Mouse (Mus musculus): ENCODE results near the gene Plgrkt. TPM values are rescaled to one million over a fixed set of nuclear protein-coding genes. Genes with fewer than 3 reads are reported as not detected.
A peak's percentile ranks its signal among the peaks of the same experiment; 100 is the strongest.

Plgrkt gene
- polyA plus RNA-seq, 1 experiment from 2014 or later, result 74.6 TPM

DNA sequence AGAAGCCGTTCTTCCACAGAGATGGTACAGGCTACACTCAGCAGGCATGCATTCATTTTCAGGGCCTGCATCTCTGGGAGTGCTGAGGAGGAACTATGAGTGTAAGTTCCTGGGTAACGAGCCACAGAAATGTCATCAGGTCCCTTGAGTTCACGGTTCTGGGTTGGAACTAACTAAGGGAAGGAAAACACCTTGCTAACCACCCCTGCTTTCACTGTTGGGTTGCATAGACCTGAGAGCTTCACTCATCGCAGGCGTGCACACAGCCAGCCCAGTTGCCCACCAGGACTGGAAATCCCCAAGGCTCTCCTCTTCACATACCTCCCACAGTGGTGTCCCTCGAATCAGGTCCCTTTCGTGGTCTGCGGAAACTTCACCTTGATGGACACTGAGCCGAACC lies 7.8 kb upstream of the Plgrkt start:
- WGBS, result 95% methylated on average over 9 of the region's 9 CpGs
- Histone ChIP-seq H3K9me3 (no peaks in the 10 kb centered on the region), H3K27me3 (no peaks in the 10 kb centered on the region), H3K4me2 (no peak overlapping the region), H3K36me3 (no peaks in the 10 kb centered on the region), H3K9ac (no peak overlapping the region), H3K4me3 (no peak overlapping the region), H3K27ac (replicated peaks) (no peak overlapping the region), H3K4me1 (replicated peaks) (no peaks in the 10 kb centered on the region)
- no peak for ATAC-seq (ENCODE audit: low FRiP score, low read depth)

DNA sequence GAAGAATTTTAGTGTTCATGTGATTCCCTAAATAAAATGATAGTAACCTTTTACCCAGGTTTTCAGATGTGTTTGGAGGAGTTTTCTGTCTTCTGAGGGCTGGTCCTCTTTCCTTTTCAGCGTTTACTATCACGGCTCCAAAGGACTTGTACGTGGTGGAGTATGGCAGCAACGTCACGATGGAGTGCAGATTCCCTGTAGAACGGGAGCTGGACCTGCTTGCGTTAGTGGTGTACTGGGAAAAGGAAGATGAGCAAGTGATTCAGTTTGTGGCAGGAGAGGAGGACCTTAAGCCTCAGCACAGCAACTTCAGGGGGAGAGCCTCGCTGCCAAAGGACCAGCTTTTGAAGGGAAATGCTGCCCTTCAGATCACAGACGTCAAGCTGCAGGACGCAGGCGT lies 6.2 kb upstream of the Plgrkt start:
- H3K27me3 ChIP-seq, result no peaks in the 10 kb centered on the region
- no peaks in the 10 kb centered on the region for H3K4me1 ChIP-seq (replicated peaks)
- no peak overlapping the region for H3K9ac ChIP-seq
- H3K36me3 ChIP-seq, result no peaks in the 10 kb centered on the region
- H3K4me2 ChIP-seq, result peak overlapping the region; percentile 44
- ATAC-seq (ENCODE audit: low FRiP score, low read depth), result no peak
- H3K9me3 ChIP-seq, result no peaks in the 10 kb centered on the region
- 35% methylated on average over 11 of the region's 11 CpGs for WGBS
- no peak overlapping the region for H3K27ac ChIP-seq (replicated peaks)
- H3K4me3 ChIP-seq, result peak overlapping the region; percentile 18

DNA sequence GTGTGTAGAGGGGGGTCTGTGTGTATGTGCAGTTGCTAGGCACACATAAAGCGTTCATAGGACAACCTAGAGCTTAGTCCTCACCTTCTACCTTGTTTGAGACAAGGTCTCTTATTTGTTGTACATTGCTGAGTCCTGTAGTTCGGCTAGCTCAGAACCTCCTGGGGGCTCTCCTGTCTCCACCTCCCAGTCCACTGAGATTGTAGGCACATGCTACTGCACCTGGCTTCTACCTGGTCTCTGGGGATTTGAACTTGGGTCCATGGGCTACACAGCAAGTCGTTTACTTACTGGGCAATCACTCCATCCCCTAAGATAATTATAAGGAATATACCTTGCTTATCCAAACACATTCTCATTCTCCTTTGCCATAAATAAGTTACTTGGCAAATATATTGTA lies 5.4 kb upstream of the Plgrkt start:
- Histone ChIP-seq H3K9ac (no peak overlapping the region), H3K36me3 (no peaks in the 10 kb centered on the region), H3K4me2 (no peak overlapping the region), H3K4me1 (replicated peaks) (0 out of 2 replicates have a peak, but pooled peaks cover under 1% of the 10 kb centered on the region), H3K4me3 (no peak overlapping the region), H3K27ac (replicated peaks) (no peak overlapping the region), H3K9me3 (no peaks in the 10 kb centered on the region), H3K27me3 (no peaks in the 10 kb centered on the region)
- no peak for ATAC-seq (ENCODE audit: low FRiP score, low read depth)
- 89% methylated on average over 3 of the region's 3 CpGs for WGBS

DNA sequence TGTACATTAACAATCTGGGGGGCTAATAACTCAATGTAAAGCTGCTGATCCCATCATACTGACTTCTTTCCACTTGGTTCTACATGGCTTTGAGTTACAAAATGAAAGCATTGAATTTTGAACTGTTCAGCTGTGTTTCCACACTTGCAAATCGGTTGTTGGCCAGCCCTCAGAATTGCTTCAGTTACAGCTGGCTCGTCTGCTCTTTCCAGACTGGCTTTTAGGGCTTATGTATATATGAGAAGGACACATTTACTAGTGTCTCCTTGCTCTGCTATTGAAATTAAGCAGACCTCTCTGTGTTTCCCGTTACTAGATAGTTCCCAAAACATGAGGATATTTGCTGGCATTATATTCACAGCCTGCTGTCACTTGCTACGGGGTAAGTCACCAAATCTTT lies 4.9 kb upstream of the Plgrkt start:
- no peak overlapping the region for H3K4me2 ChIP-seq
- H3K9ac ChIP-seq, result no peak overlapping the region
- no peak overlapping the region for H3K27ac ChIP-seq (replicated peaks)
- WGBS, result 78% methylated on average over 4 of the region's 4 CpGs
- no peaks in the 10 kb centered on the region for H3K27me3 ChIP-seq
- no peak overlapping the region for H3K4me3 ChIP-seq
- H3K4me1 ChIP-seq (replicated peaks), result 0 out of 2 replicates have a peak, but pooled peaks cover 5% of the 10 kb centered on the region
- ATAC-seq (ENCODE audit: low FRiP score, low read depth), result no peak
- no peaks in the 10 kb centered on the region for H3K36me3 ChIP-seq
- H3K9me3 ChIP-seq, result no peaks in the 10 kb centered on the region

DNA sequence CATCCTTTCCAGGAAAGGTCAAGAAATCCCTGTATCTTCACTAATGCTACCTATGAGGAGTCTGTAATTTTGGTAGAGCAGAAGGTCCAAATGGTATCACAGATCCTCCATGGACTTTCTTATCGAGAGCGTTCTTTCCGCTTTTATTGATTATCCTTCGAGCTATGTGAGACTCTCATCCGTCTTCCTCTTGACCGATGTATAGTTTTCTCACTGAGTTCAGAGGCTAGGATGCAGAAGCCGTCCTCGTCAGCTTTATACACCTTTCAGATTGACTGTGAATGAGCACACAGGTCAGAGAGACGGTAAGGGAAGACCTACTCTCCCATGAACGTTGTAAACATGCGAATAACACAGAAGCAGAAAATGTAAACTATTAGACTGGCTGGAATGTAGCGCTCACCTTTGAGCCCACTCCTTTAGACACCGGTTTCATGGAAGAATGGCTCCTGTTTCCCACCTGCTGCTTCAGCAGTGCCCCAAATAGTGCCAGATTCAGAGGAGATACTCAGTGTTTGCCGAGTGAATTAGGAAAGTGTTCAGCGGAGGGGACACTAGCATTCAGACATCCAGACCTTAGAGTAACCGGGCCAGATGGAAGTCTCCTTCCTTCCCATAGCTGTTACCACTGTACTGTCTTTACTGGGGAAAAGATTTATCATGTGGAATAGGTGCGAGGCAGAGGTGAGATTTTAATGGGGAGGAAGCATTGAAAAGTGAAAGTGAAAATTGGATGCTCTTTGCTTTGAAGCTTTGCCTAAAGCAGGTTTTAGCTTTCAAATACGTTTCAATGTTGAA lies 4.3 kb upstream of the Plgrkt start:
- Histone ChIP-seq H3K36me3 (no peaks in the 10 kb centered on the region), H3K27me3 (no peaks in the 10 kb centered on the region), H3K4me2 (no peak overlapping the region), H3K9ac (no peak overlapping the region), H3K4me1 (replicated peaks) (peaks cover 9% of the 10 kb centered on the region; the same call in 1 of the 2 replicates), H3K4me3 (no peak overlapping the region), H3K9me3 (no peaks in the 10 kb centered on the region), H3K27ac (replicated peaks) (no peak overlapping the region)
- no peak for ATAC-seq (ENCODE audit: low FRiP score, low read depth)
- 83% methylated on average over 18 of the region's 18 CpGs for WGBS

DNA sequence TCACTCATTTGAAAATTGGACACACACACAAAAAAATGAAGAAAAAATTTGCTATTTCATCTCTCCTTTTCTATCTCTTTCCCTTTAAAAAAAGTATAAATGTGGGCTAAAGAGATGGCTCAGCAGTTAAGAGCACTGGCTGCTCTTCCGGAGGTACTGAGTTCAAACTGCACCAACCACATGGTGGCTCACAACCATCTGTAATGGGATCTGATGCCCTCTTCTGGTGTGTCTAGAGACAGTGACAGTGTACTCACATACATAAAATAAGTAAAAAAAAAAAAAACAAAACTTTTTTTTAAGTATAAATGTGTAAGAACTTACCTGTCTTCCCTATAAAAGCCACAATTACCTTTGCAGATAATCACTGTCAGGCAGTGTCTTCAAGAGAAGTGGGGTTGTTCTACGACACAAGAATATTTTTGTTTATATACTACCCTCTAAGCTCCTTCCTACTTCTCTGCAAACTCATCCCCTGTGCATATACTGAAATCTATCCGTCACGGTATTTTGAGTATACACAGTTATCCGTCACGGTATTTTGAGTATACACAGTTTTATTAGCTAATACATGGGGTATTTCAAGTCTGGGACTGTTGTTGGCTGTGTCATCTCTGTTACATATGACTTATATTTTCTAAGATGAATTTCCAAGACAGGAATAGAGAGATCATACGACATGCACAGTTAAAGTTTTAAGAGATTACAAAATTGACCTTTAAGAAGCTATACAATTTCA lies 3.5 kb upstream of the Plgrkt start:
- 94% methylated on average over 7 of the region's 7 CpGs for WGBS
- Histone ChIP-seq H3K9ac (no peak overlapping the region), H3K27ac (replicated peaks) (no peak overlapping the region), H3K27me3 (no peaks in the 10 kb centered on the region), H3K4me2 (no peak overlapping the region), H3K9me3 (no peaks in the 10 kb centered on the region), H3K36me3 (no peaks in the 10 kb centered on the region), H3K4me3 (no peak overlapping the region), H3K4me1 (replicated peaks) (peaks cover 9% of the 10 kb centered on the region; the same call in 1 of the 2 replicates)
- no peak for ATAC-seq (ENCODE audit: low FRiP score, low read depth)

DNA sequence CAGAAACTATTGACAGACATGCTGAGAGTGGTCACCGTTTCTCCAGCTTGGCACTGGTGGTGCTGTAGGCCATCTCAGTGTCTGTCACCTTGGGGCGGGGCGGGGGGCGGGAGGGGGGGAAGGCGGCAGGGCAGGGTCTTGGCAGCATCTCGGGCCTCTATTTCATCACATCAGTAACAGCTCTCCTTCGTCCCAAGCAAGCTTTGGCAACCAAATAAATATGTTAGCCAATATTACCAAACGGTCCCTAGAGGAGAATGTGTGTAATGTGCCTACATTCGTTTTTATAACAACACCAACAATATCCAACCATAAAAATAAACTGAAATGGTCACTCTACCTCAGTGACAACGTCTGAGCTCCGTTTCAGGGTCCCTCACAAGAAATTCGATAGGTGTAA lies 2.9 kb upstream of the Plgrkt start:
- H3K4me3 ChIP-seq, result no peak overlapping the region
- H3K9ac ChIP-seq, result no peak overlapping the region
- H3K4me1 ChIP-seq (replicated peaks), result peaks cover 9% of the 10 kb centered on the region; the same call in 1 of the 2 replicates
- no peaks in the 10 kb centered on the region for H3K9me3 ChIP-seq
- no peak for ATAC-seq (ENCODE audit: low FRiP score, low read depth)
- no peaks in the 10 kb centered on the region for H3K27me3 ChIP-seq
- H3K27ac ChIP-seq (replicated peaks), result no peak overlapping the region
- no peaks in the 10 kb centered on the region for H3K36me3 ChIP-seq
- no peak overlapping the region for H3K4me2 ChIP-seq
- 79% methylated on average over 12 of the region's 12 CpGs for WGBS

DNA sequence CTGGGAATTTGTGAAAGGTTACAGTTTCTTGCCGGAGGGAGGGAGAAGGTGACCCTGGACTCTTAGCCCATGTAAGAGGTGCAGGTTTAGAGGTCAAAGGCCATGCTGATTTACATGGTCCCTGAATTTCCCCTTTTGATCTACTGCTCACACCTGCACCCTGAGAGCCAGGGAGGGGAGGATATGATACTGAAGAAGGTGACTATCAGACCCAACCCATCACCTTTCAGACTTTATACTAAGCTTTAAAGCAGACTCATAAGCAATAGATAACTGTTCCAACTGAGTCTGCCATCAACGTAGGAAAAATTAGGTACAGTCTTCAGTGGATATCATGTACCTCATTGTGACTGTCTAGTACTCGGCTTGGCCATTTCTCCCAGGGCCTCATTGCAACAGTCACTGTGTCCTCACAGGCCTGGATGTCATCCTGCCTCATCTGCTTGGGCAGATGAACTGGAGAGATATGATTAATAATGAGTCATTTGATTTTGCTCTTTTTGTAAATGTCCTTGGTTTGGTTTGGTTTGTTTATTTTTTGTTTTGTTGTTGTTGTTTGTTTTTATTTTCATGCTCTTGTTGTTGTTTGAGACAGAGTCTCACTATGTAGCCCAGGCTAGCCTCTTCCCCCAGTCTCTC lies 1.6 kb upstream of the Plgrkt start:
- H3K4me2 ChIP-seq, result no peak overlapping the region

DNA sequence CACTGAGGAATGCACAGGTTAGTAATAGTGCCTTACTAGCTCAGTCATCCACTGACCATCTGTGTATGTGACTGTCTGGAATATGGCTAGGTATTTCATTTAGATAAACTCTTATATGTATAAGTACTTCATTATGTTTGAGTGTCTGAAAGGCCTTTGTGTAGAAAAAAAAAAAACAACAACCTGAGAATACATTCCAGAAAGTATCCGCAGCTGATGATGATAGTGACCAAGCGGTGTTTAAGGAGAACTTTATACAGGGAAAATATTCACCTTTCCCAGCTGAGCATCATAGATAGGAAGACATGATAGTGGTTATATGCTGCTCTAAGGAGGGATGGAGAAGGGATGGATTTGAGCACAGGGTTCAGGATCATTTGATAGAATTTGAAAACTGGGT lies 851 bp upstream of the Plgrkt start:
- WGBS, result 91% methylated on average over 2 of the region's 2 CpGs
- no peak overlapping the region for H3K27ac ChIP-seq (replicated peaks)
- H3K4me1 ChIP-seq (replicated peaks), result peaks cover 9% of the 10 kb centered on the region; the same call in 1 of the 2 replicates
- no peaks in the 10 kb centered on the region for H3K9me3 ChIP-seq
- no peaks in the 10 kb centered on the region for H3K36me3 ChIP-seq
- ATAC-seq (ENCODE audit: low FRiP score, low read depth), result no peak
- no peaks in the 10 kb centered on the region for H3K27me3 ChIP-seq
- no peak overlapping the region for H3K4me2 ChIP-seq
- no peak overlapping the region for H3K4me3 ChIP-seq
- no peak overlapping the region for H3K9ac ChIP-seq

More for the DNA sequence above, 1.6 kb upstream of the Plgrkt start:
- 94% methylated on average over 3 of the region's 3 CpGs for WGBS
- no peaks in the 10 kb centered on the region for H3K27me3 ChIP-seq
- H3K4me3 ChIP-seq, result no peak overlapping the region
- no peak for ATAC-seq (ENCODE audit: low FRiP score, low read depth)
- no peak overlapping the region for H3K9ac ChIP-seq
- no peaks in the 10 kb centered on the region for H3K36me3 ChIP-seq
- peaks cover 9% of the 10 kb centered on the region; the same call in 1 of the 2 replicates for H3K4me1 ChIP-seq (replicated peaks)
- H3K9me3 ChIP-seq, result no peaks in the 10 kb centered on the region
- no peak overlapping the region for H3K27ac ChIP-seq (replicated peaks)

DNA sequence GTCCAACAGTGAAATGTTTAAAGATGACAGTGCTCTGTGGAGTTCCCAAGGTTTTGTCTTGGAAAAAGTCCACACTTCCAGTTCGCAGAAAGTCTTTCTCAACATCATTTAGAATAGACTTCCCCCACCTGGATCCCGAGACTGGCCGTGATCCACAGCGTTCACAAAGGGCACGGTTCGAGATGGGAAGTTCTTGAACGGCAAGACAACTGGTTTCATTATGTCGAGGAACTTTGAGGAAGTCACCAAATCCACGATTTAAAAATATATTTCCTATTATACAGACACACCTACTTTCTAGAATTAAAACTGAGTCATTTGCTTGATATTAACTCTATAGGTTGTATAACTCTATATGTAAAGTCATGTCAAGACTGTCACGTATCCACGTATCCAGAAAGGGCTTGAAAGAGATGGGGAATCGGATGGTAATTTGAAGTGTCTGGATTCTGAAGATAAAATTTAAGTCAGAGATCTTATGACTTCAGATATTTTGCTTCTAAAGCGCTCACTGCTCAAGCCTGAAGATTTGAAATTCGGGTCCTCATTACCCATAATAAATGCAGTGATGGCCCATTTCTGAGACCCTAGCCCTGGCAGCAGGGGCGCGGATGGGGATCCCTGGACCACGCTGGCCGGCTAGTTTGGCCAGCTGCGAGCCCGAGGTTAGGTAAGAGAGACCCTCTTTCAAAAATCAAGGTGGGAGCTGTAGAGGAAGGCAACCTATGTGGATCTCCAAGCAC lies 793 bp downstream of the Plgrkt start:
- no peaks in the 10 kb centered on the region for H3K9me3 ChIP-seq
- no peaks in the 10 kb centered on the region for H3K27me3 ChIP-seq
- H3K4me2 ChIP-seq, result peak overlapping the region; percentile 72
- 58% methylated on average over 20 of the region's 20 CpGs for WGBS
- H3K4me3 ChIP-seq, result peak overlapping the region; percentile 42
- no peaks in the 10 kb centered on the region for H3K36me3 ChIP-seq
- no peak overlapping the region for H3K27ac ChIP-seq (replicated peaks)
- H3K9ac ChIP-seq, result 0 out of 2 replicates have a peak overlapping the region, but pooled peaks have one; percentile 16
- H3K4me1 ChIP-seq (replicated peaks), result peaks cover 15% of the 10 kb centered on the region; the same call in 1 of the 2 replicates
- ATAC-seq (ENCODE audit: low FRiP score, low read depth), result no peak

DNA sequence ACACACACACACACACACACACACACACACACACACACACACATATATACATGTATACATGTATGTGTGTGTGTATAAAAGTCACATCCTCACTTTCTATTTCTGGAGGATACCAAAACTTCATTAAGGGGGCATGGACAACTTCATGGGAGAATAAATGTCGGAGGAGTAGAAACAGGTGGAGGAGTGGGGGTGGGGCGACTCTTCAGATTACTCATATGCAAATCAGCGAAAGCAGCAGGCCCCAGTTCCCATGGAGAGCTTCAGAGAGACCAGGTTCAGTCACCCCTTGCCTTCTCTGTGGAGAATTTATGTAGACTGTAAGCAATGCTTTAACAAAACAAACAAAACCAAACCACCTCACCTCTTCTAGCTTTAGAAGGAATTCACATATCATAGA lies 2.1 kb downstream of the Plgrkt start:
- peaks cover 24% of the 10 kb centered on the region for H3K4me1 ChIP-seq (replicated peaks)
- no peak overlapping the region for H3K4me2 ChIP-seq
- no peaks in the 10 kb centered on the region for H3K9me3 ChIP-seq
- H3K4me3 ChIP-seq, result no peak overlapping the region
- H3K27ac ChIP-seq (replicated peaks), result no peak overlapping the region
- no peaks in the 10 kb centered on the region for H3K27me3 ChIP-seq
- ATAC-seq (ENCODE audit: low FRiP score, low read depth), result no peak
- H3K9ac ChIP-seq, result no peak overlapping the region
- 20% methylated on average over 3 of the region's 3 CpGs for WGBS
- H3K36me3 ChIP-seq, result no peaks in the 10 kb centered on the region
